Mouse (Mus musculus) heart, postnatal 0 days (tissue): ENCODE measurements at regions not wholly inside any gene's neighbourhood (a gene's known extent, or its start where the extent isn't known, plus 50 kb on each side); places are given as distances from the start of the nearest gene placed in this dataset.

Source experiments
- CTCF ChIP-seq: IDR thresholded peaks from 2 replicates; pipeline ENCODE4 v1.5.1; 2016; ENCODE audit warnings: antibody characterized with exemption, control low read depth, low read depth
- EP300 ChIP-seq: IDR thresholded peaks from 2 replicates; pipeline ENCODE4 v1.6.1; 2016; ENCODE audit warnings: antibody characterized with exemption, low read depth

GRCm38 (mm10) chr3:34813046-34813625 is 162.9 kb downstream of the Sox2 start:
- TF ChIP-seq EP300 (no peak), CTCF (no peak)
